Mouse (Mus musculus) hindbrain, postnatal 0 days (tissue): ENCODE results near the gene Cept1. TPM values are rescaled to one million over a fixed set of nuclear protein-coding genes. Genes with fewer than 3 reads are reported as not detected.

Experiments
- ATAC-seq: fragments of 200-750 bp; cut with Nextera tagmentation; 2 replicates; pipeline ENCODE4 v1.8.0; 2017; ENCODE audit warnings: mild to moderate bottlenecking, moderate TSS enrichment, moderate library complexity
- DNase-seq: peaks from one replicate; pipeline ENCODE4 v3.0.0-alpha.2; 2015; ENCODE audit warnings: low spot score
- H3K27ac ChIP-seq: fragments of 300-500 bp; sonication (generic); 2 replicates; pipeline ENCODE4 v1.5.1; 2014; ENCODE audit warnings: mild to moderate bottlenecking
- H3K27me3 ChIP-seq: fragments of 300-500 bp; sonication (generic); 2 replicates; pipeline ENCODE4 v1.6.1; 2014; ENCODE audit warnings: low read length, mixed read lengths; ENCODE audit not compliant: insufficient read depth
- H3K36me3 ChIP-seq: fragments of 300-500 bp; sonication (generic); 2 replicates; pipeline ENCODE4 v1.6.1; 2014; ENCODE audit warnings: low read length, mixed read lengths; ENCODE audit not compliant: insufficient read depth
- H3K4me1 ChIP-seq: fragments of 300-500 bp; sonication (generic); 2 replicates; pipeline ENCODE4 v1.6.1; 2014; ENCODE audit warnings: antibody characterized with exemption, low read length, mixed read lengths; ENCODE audit not compliant: insufficient read depth
- H3K4me2 ChIP-seq: fragments of 300-500 bp; sonication (generic); 2 replicates; pipeline ENCODE4 v1.6.1; 2014; ENCODE audit warnings: low read depth, mild to moderate bottlenecking, low read length, moderate library complexity, mixed read lengths
- H3K4me3 ChIP-seq: fragments of 300-500 bp; sonication (generic); 2 replicates; pipeline ENCODE4 v1.5.1; 2014; ENCODE audit warnings: low read length
- H3K9ac ChIP-seq: fragments of 300-500 bp; sonication (generic); replicated peaks from 2 replicates; pipeline ENCODE4 v1.6.1; 2014; ENCODE audit warnings: mild to moderate bottlenecking, low read length, moderate library complexity, mixed read lengths
- H3K9me3 ChIP-seq: fragments of 300-500 bp; sonication (generic); 2 replicates; pipeline ENCODE4 v1.6.1; 2016; ENCODE audit warnings: low read length, mixed read lengths
- CTCF ChIP-seq: IDR thresholded peaks from 2 replicates; pipeline ENCODE4 v1.5.1; 2016; ENCODE audit warnings: antibody characterized with exemption, control low read depth, low read depth
- WGBS: fragments of 180-500 bp; shearing (Covaris S2); extraction: QIAGEN DNeasy Blood & Tissue Kit; methylation state at CpG from one replicate; pipeline ENCODE4 v1.1.7; 2014; 5-methylcytosine and 5-hydroxymethylcytosine counted together
- polyA plus RNA-seq: library from polyadenylated mRNA; unstranded; fragments of >200 nt; fragmentation: Nextera tagmentation; extraction: Ambion mirVana; gene quantifications from 2 replicates; pipeline ENCODE4 v1.2.1, GENCODE M21; 2015
- total RNA-seq: library from RNA; depleted of rRNA; stranded (reverse); fragments of >200 nt; gene quantifications from 2 replicates; pipeline ENCODE4 v1.2.3, GENCODE M21; 2014; rRNA removed

The Cept1 gene
- total and polyA plus RNA-seq, 2 experiments from 2014 or later: 32.5 to 36.0 TPM

DNA sequence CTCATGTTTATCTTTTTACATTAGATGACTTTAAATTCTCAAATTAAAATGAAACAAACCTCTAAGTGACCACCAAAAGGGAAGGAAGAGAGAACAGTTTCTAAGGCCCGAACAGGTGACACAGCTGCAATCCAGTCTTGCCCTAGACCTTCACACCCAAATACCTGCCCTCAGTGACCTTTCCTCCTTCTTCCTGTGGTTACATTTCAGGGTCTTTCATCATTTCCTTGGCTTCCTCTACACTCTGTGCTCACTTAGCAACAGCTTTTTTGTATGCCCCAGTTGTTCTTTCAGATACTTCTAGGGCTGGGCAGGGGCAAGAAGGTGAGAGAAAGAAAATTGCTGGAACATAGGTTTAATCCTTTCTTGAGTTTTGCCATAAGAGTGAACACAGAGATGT lies 82.9 kb downstream of the Cept1 start:
- no peak for DNase-seq
- H3K36me3 ChIP-seq: no peaks in the 10 kb centered on the region
- no peak overlapping the region for H3K27ac ChIP-seq
- no peak overlapping the region for H3K4me3 ChIP-seq
- no peaks in the 10 kb centered on the region for H3K4me1 ChIP-seq
- no peak for ATAC-seq
- H3K9ac ChIP-seq: no peak overlapping the region
- no peak for TF ChIP-seq CTCF
- H3K27me3 ChIP-seq: no peaks in the 10 kb centered on the region
- 91% methylated on average over 1 of the region's 1 CpGs for WGBS
- no peaks in the 10 kb centered on the region for H3K9me3 ChIP-seq
- H3K4me2 ChIP-seq: no peak overlapping the region

- no peak for TF ChIP-seq CTCF
- DNase-seq (no peak), ATAC-seq (no peak)
- no peak overlapping the region for H3K9ac ChIP-seq
- no peak overlapping the region for H3K4me3 ChIP-seq
- H3K27ac ChIP-seq: no peak overlapping the region
- H3K4me1 ChIP-seq: no peaks in the 10 kb centered on the region
- WGBS: 68% methylated on average over 3 of the region's 3 CpGs
- H3K27me3 ChIP-seq: no peaks in the 10 kb centered on the region
- no peaks in the 10 kb centered on the region for H3K9me3 ChIP-seq
- no peaks in the 10 kb centered on the region for H3K36me3 ChIP-seq
- no peak overlapping the region for H3K4me2 ChIP-seq
Measured at GRCm38 (mm10) chr3:106462493-106462892, 85.1 kb downstream of the Cept1 start.

DNA sequence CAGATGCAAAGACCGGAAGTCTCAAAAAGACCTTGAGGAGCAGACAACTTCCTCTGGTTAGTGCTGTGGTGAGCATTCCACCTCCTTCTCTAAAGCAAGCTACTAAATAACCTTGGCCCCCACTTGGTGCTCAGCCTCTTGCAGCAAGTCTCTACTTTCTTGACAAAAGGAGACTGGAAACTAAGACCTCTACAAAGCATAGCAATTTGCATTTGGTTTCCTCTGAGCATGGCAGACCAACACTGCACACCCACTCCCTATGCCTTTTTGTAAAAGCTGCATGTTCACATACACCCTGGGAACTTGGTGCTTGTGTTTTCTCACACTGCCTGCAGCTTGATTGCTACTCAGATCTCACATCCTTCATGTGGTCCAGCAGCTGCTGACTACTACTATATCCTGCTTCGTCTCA lies 85.5 kb downstream of the Cept1 start:
- Histone ChIP-seq H3K36me3 (no peaks in the 10 kb centered on the region), H3K27me3 (no peaks in the 10 kb centered on the region), H3K4me3 (no peak overlapping the region), H3K9ac (no peak overlapping the region), H3K27ac (no peak overlapping the region), H3K4me1 (no peaks in the 10 kb centered on the region), H3K9me3 (no peaks in the 10 kb centered on the region), H3K4me2 (no peak overlapping the region)
- 95% methylated on average over 2 of the region's 2 CpGs for WGBS
- TF ChIP-seq CTCF: no peak
- no peak for ATAC-seq
- no peak for DNase-seq

- no peak for ATAC-seq
- WGBS: 82% methylated on average over 2 of the region's 2 CpGs
- H3K27me3 ChIP-seq: no peaks in the 10 kb centered on the region
Measured at GRCm38 (mm10) chr3:106457298-106457869, 90.2 kb downstream of the Cept1 start.

GRCm38 (mm10) chr3:106452616-106453015 lies 95.0 kb downstream of the Cept1 start:
- Histone ChIP-seq H3K36me3 (no peaks in the 10 kb centered on the region), H3K9me3 (no peaks in the 10 kb centered on the region), H3K27ac (no peak overlapping the region), H3K4me1 (no peaks in the 10 kb centered on the region), H3K4me3 (no peak overlapping the region), H3K4me2 (no peak overlapping the region), H3K27me3 (no peaks in the 10 kb centered on the region), H3K9ac (no peak overlapping the region)
- TF ChIP-seq CTCF: no peak
- DNase-seq: no peak
- no peak for ATAC-seq
- WGBS: 77% methylated on average over 4 of the region's 4 CpGs

More at GRCm38 (mm10) chr3:106457298-106457869, 90.2 kb downstream of the Cept1 start:
- TF ChIP-seq CTCF: no peak
- H3K4me3 ChIP-seq: no peak overlapping the region
- H3K27ac ChIP-seq: no peak overlapping the region
- H3K9me3 ChIP-seq: no peaks in the 10 kb centered on the region
- H3K4me1 ChIP-seq: no peaks in the 10 kb centered on the region
- H3K36me3 ChIP-seq: no peaks in the 10 kb centered on the region
- H3K9ac ChIP-seq: no peak overlapping the region
- DNase-seq: no peak
- H3K4me2 ChIP-seq: no peak overlapping the region

Other genes starting within 250 kb of the Cept1 start
- not detected in 2 replicates for gene Chil6, start 141.6 kb downstream of the Cept1 start, total RNA-seq
- gene Chil6, start 141.6 kb downstream of the Cept1 start, polyA plus RNA-seq: not detected in 2 replicates
- gene Dennd2d, start 65.4 kb downstream of the Cept1 start, total RNA-seq: 1.1 and 1.7 TPM in 2 replicates
- gene Dennd2d, start 65.4 kb downstream of the Cept1 start, polyA plus RNA-seq: 1.0 and 1.2 TPM in 2 replicates
- 49.9 and 51.7 TPM in 2 replicates for gene Dram2, start within 50 bp of the Cept1 start, total RNA-seq
- gene Dram2, start within 50 bp of the Cept1 start, polyA plus RNA-seq: 66.1 and 69.6 TPM in 2 replicates
- gene Lrif1, start 137.2 kb upstream of the Cept1 start, total RNA-seq: 13.7 and 17.5 TPM in 2 replicates
- 13.5 and 16.8 TPM in 2 replicates for gene Lrif1, start 137.2 kb upstream of the Cept1 start, polyA plus RNA-seq
- 3.8 and 6.4 TPM in 2 replicates for gene Cd53, start 242.3 kb upstream of the Cept1 start, total RNA-seq
- gene Cd53, start 242.3 kb upstream of the Cept1 start, polyA plus RNA-seq: 8.7 and 9.1 TPM in 2 replicates